Mouse (Mus musculus) G1E (cell line): Measurements from ENCODE around the gene Dach1.

ENCODE experiments used
- CTCF ChIP-seq: IDR thresholded peaks from 2 replicates; pipeline ENCODE4 v1.5.1; 2012; ENCODE audit warnings: low read depth, low read length, inconsistent platforms, mixed read lengths
- GATA1 ChIP-seq: IDR thresholded peaks from 2 replicates; pipeline ENCODE4 v1.6.1; 2012; ENCODE audit warnings: borderline replicate concordance, low read length, inconsistent platforms, mixed read lengths
- POLR2AphosphoS5 ChIP-seq: IDR thresholded peaks from 2 replicates; pipeline ENCODE4 v1.6.1; 2012; ENCODE audit warnings: low read depth, low read length, inconsistent platforms; ENCODE audit not compliant: insufficient replicate concordance

GRCm38 (mm10) chr14:97847641-97848040 is 321.9 kb downstream of the Dach1 start:
- no peak for TF ChIP-seq GATA1
- TF ChIP-seq CTCF = no peak
- TF ChIP-seq POLR2AphosphoS5 = no peak
